Mouse (Mus musculus) retina, postnatal 1 day (tissue): ENCODE results near the gene Htra3.

ENCODE experiments used
- DNase-seq: peaks from one replicate; pipeline ENCODE4 v3.0.0-alpha.2; 2012

Htra3 gene

GRCm38 (mm10) chr5:35693638-35694037 is 14.1 kb upstream of the Htra3 start:
- DNase-seq = no peak

GRCm38 (mm10) chr5:35691246-35691645 is 11.7 kb upstream of the Htra3 start:
- no peak for DNase-seq

- no peak for DNase-seq
Measured at GRCm38 (mm10) chr5:35690485-35691165, 11.0 kb upstream of the Htra3 start.

GRCm38 (mm10) chr5:35689374-35689773 is 9.8 kb upstream of the Htra3 start:
- DNase-seq = no peak

DNA sequence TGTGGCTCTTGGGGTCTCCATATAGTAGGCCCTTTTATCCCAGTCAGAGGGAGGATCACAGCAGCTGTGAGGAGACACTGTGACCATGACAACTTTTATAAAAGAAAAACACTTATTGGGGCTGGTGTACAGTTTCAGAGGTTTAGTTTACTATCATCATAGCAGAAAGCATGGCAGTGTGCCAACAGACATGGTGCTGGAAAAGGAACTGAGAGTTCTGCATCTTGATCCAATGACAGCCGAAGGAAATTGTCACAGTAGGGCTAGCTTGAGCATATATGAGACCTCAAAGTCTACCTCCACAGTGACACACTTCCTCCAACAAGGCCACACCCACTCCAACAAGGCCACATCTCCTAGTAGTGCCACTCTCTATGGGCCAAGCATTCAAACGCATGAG is 9.3 kb upstream of the Htra3 start:
- no peak for DNase-seq

GRCm38 (mm10) chr5:35687098-35687497 is 7.5 kb upstream of the Htra3 start:
- DNase-seq = peak; percentile 79

DNA sequence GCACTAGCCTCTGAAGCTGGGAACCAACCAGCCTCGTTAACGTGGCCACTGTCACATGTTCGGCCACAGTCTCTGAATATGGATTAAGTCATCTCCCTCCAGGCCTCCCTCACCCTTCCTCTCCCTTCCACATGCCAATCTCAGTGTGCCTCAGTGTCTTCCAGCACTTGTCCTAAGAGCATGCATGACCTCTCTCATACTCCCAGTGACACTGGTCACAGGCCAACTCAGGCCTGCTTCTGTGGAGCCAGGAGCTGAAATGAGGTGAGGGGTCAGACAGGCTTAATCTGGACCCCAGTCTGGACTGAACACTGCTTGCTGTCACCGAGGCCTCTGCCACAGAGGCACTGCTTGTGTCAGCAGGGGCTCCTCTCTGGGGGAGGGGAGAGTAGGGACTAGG is 6.8 kb upstream of the Htra3 start:
- DNase-seq = no peak

DNA sequence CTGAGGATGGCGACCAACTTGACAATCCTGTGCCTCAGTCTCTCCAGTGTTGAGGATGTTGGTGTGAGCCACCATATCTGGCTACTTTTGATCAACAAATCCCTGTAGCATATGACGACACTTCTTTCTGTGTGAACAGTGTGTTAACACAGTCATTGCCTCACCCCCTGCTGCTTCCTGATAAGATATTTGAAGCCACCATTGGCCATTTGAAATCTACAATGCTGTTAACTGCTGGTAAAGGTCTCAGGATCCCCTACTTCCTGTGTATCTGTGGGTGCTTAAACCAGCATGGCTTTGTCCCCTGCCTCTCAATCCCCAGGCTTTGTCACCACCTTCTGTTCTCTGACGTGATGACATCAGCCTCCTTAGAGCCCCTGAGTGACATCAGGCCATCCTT is 5.5 kb upstream of the Htra3 start:
- DNase-seq = no peak

DNA sequence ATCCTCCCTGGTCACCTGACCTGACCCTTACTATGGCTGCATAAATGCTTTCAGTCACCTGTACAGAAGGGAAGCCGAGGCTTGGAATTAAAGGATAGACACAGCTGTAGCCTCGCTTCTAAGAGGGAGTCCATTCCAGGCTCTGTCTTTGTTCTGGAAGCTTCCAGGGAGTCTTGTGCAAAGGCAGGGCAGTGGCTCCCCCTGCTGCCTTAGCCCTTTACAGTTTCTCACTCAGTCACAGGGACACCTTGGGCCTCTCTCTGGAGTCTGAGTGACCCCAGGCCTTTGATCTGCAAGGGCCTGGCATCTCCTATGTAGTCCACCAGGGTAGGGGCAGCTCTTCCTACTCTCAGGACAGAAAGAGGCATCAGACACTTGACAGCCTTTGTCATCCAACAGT is 1.4 kb upstream of the Htra3 start:
- DNase-seq = peak; percentile 39

- DNase-seq = no peak
Measured at GRCm38 (mm10) chr5:35676964-35677363, 2.6 kb downstream of the Htra3 start.

DNA sequence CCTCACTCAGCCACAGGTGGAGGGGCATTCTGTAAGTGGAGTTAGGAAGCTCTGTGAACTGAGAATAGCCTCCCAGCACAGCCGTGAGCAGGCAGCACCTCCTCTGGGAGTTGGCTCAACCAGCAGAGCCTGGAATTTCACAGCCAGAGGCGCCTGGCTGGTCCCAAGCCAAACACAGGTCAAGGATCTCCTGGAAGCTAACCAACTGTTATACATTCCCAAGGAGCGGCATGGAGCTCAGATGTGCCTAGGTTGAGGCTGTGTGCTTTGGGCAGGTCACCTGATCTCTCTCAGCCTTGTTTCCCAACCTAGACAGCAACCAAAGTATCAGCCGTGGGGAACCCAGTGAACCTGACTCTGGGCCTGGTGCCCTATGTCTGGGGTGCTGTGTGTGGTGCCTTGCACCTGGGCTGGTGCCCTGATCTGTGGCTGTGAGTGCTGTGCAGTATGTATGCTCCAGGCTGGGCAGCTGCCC is 5.5 kb downstream of the Htra3 start:
- no peak for DNase-seq

GRCm38 (mm10) chr5:35673086-35673485 is 6.5 kb downstream of the Htra3 start:
- DNase-seq = no peak

- DNase-seq = no peak
Measured at GRCm38 (mm10) chr5:35672581-35672980, 7.0 kb downstream of the Htra3 start.

DNA sequence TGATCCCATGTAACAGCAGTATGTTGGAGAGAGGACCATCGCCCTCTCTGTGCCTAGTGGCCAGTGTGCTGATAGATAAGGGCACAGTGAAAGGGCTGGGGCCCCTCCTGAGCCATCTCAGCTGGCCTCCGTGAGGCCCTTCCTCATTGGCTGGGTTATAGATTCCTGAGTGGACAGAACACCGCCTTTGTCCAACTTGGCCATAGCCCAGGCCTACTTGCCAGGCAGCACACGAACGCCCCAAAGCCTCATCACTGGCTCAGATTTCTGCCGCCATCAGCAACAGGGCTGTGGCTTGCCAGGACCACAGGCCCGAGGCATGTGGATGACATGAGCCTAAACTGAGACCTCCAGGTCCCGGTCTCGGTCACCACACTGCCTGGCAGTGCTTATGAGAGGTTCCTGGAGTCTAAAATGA is 8.1 kb downstream of the Htra3 start:
- DNase-seq = peak; percentile 63

DNA sequence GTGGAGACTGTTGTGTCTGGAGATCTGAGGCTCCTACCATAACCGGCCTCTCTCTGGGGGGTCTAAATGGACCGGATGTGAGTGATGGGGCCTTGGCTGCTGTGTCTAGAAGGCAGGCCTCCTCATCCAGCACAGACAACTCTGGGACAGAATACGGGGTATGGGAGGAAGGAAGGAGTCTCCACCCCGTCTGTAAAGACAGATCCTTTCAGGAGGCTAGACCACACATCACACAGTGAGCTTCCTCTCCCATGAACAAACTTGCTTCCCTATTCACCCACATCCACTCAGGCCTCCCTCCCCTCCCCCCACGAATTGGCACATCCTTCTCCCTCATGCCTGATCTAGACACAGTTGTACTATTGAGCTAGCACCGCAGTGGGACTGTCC is 9.2 kb downstream of the Htra3 start:
- no peak for DNase-seq

DNA sequence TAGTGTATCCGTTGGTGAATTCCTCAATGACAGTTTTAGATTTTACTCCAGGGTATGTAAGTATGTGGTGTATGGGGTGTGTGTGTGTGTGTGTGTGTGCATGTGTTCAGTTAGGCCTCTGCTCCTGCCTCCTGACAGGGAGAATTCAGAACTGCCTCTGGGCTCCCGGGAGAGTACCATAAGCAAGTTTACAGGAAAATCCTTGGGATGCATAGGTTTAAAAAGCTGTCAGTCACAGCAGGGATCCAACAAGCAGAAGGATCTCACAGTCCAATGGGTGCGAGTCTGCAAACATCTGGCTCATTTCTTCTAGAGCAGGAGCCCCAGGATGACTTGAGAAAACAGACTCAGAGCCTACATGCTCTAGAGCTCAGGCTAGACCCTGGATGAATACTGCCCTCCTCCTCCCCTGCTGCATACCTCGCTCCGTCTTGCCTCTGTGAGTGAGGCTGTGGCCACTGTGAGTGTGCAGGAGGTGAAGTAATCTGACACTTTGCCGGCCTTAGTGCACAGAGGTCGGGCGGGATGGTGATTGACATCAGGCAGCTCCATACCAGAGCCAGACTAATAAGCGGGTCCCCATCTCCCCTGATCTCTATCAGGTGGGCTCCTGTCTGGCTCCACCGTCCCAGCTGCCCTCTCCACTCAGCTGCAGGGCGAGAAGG is 9.7 kb downstream of the Htra3 start:
- DNase-seq = peak; percentile 49

DNA sequence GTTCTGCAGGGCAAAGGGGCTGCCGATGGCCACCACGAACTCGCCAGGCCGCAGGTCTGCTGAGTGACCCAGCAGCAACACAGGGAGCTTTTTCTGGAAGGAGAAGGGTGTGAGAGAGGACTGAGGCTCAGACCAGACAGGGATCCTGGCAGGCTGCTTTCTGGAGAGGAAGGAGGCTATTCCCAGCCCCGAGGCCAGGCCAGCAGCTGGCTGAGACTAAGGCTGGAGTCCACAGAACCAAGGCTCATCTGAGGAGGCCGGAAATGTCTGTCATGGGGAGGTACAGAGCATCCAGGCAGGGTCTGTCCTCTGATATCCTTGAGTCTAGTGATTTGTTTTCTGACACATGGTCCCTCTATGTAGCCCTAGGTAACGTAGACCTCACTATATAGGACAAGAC is 13.4 kb downstream of the Htra3 start:
- DNase-seq = no peak

DNA sequence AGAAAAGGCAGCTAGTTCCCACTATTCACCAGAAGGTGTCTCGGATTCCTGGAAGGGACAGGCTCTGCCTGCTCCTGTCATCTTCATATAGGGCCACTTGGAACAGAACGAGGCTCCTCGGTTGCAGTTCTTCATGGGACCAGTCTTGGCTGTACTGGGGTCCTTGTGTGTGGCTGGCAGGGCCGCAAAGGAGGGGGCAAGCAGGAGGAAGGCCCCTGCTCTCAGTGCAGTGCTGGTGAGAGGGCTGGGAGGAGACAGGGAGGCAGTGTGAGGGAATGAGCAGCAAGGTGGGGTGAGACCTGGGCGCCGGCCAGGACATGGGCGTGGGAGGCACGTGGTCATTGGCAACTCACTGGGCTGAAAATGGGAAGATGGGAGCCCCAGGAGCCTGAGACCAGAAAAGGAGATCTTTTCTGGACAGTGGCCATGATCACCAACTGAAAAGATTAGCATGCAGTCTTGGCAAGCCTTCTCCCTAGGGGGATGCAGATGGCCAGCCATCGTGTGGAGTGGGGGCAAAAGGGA is 17.5 kb downstream of the Htra3 start:
- no peak for DNase-seq

DNA sequence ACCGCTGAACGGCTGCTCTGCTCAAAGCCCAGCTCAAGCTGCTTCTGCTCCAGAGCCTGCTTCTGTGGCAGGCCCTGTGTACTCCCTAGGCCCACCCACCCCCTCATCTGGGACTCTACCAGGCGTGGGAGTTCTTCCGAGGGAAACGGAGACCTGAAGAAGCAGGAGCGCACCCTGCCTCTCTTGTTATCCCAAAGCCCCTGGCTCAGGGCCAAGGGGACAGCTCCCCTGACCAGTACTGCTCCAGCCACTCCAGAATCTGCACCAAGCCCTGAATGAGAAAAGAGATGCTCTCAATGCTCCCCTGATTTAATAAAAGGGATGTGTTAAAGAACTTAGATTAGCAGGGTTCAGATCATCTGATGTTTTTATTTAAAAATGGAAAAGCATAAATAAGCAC is 18.4 kb downstream of the Htra3 start:
- DNase-seq = no peak

- no peak for DNase-seq
Measured at GRCm38 (mm10) chr5:35659503-35659902, 20.1 kb downstream of the Htra3 start.

DNA sequence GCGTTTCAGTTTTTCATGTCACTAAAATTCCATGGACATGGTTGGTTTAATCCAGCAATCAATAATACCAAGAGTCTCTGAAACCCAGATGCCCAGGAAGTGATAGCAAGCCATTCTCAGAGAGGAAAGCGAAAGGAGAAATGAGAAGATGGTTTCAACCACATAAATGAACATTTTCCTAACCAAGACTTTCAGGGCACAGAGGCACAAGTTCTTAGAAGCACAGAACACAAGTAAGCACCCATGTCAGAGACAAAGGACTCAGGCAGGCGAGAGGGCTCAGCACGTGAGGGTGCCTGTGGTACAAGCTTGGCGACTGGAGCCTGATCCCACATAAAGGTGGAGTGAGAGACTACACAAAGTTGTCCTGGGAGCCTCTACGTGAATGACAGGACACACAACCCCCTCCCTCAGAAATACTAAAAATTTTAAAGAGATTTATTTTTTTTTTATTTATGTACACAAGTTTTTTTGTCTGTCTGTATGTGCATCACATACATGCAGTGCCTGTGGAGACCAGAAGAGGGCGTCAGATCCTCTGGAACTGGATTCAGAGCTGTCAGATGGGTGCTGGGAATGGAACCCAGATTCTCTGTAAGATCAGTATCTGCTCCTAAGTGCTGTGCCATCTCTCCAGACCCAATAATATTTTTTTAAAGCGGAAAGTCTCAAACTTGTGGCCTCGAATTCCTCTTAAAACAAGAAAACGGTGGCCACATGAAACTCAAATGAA is 23.7 kb downstream of the Htra3 start:
- DNase-seq = no peak

DNA sequence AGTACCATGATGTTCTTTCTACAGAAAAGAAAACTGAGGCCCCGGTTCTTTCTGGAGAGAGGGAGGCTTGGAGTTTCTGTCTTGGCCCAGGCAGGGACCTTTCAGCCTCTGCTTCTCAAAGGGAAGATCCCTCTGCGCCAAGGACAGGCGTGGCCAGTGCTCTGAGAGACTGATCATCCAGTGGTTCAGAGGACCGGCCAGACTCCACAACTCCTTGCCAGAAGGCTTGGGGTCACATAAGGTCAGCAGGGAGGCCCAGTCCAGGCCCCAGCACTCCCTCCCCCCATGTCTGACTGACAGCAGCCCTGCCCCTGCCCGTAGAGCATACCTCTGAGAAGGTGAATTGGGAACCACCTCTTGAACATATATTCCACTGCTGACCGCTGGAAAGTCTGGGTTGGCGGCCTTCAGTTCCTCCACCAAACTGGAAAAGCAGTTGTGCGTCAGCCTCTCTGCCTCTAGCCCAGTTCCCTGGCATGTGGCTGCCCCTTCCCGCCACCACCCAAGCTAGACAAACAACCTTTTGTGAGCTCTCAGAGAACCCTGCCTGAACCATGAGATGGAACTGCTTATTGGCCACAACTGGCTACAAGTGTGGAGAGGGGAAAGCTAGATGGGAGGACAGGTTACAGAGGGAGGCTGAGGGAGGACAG is 25.7 kb downstream of the Htra3 start:
- no peak for DNase-seq

GRCm38 (mm10) chr5:35652872-35653271 is 26.7 kb downstream of the Htra3 start:
- DNase-seq = no peak
